Mouse (Mus musculus): ENCODE data around the gene Zdhhc17. TPM values are rescaled to one million over a fixed set of nuclear protein-coding genes. Genes with fewer than 3 reads are reported as not detected.

Gene Zdhhc17
- total RNA-seq, 2 experiments from 2014 or later: 20.7 to 22.6 TPM

Other genes starting within 250 kb of the Zdhhc17 start
- gene Csrp2, start 90.4 kb downstream of the Zdhhc17 start, total RNA-seq (2021): 10 to 100 TPM; 28.1 to 28.6 TPM
- gene Osbpl8, start 154.6 kb upstream of the Zdhhc17 start, total RNA-seq (2021): 10 to 100 TPM; 14.4 to 14.8 TPM

Data from gastrocnemius, postnatal 14 days (tissue).